Mouse (Mus musculus): Measurements from ENCODE around the gene Ptpa. TPM values are rescaled to one million over a fixed set of nuclear protein-coding genes. Genes with fewer than 3 reads are reported as not detected.

Ptpa gene
- total RNA-seq, 1 experiment from 2014 or later = 23.0 TPM

- ATAC-seq (replicated peaks; ENCODE audit: insufficient number of reproducible peaks, low FRiP score, low TSS enrichment, poor library complexity, severe bottlenecking) = peak; percentile 60
These were observed 58.2 kb downstream of the Ptpa start, which contains the start of gene Ier5l for GRCm38 (mm10) chr2:30474039-30474438. Ier5l (minus strand) TSS chr2:30474219.

- ATAC-seq (replicated peaks; ENCODE audit: insufficient number of reproducible peaks, low FRiP score, low TSS enrichment, poor library complexity, severe bottlenecking) = no peak
These were observed 58.9 kb downstream of the Ptpa start for GRCm38 (mm10) chr2:30474776-30475175.

- no peak for ATAC-seq (replicated peaks; ENCODE audit: insufficient number of reproducible peaks, low FRiP score, low TSS enrichment, poor library complexity, severe bottlenecking)
These were observed 59.6 kb downstream of the Ptpa start for GRCm38 (mm10) chr2:30475457-30475856.

- no peak for ATAC-seq (replicated peaks; ENCODE audit: insufficient number of reproducible peaks, low FRiP score, low TSS enrichment, poor library complexity, severe bottlenecking)
These were observed 60.4 kb downstream of the Ptpa start for GRCm38 (mm10) chr2:30476241-30476640.

GRCm38 (mm10) chr2:30478526-30478925, 62.7 kb downstream of the Ptpa start:
- ATAC-seq (replicated peaks; ENCODE audit: insufficient number of reproducible peaks, low FRiP score, low TSS enrichment, poor library complexity, severe bottlenecking) = no peak

- no peak for ATAC-seq (replicated peaks; ENCODE audit: insufficient number of reproducible peaks, low FRiP score, low TSS enrichment, poor library complexity, severe bottlenecking)
These were observed 71.8 kb downstream of the Ptpa start for GRCm38 (mm10) chr2:30487597-30487996.

GRCm38 (mm10) chr2:30490384-30490783, 74.5 kb downstream of the Ptpa start:
- no peak for ATAC-seq (replicated peaks; ENCODE audit: insufficient number of reproducible peaks, low FRiP score, low TSS enrichment, poor library complexity, severe bottlenecking)

- ATAC-seq (replicated peaks; ENCODE audit: insufficient number of reproducible peaks, low FRiP score, low TSS enrichment, poor library complexity, severe bottlenecking) = no peak
These were observed 79.4 kb downstream of the Ptpa start for GRCm38 (mm10) chr2:30495000-30495908.

GRCm38 (mm10) chr2:30495909-30496861, 80.3 kb downstream of the Ptpa start:
- peak; percentile 76 for ATAC-seq (replicated peaks; ENCODE audit: insufficient number of reproducible peaks, low FRiP score, low TSS enrichment, poor library complexity, severe bottlenecking)

Other genes with a start within 250 kb of the Ptpa start
- 2.9 to 7.7 TPM (median 3.3 TPM) in 3 replicates for gene Endog, start 244.5 kb upstream of the Ptpa start, total RNA-seq (2017)
- 5.2 to 12.6 TPM (median 8.4 TPM) in 3 replicates for gene Spout1, start 237.6 kb upstream of the Ptpa start, total RNA-seq (2017)
- 1.2 to 4.5 TPM (median 2.9 TPM) in 3 replicates for gene Kyat1, start 210.2 kb upstream of the Ptpa start, total RNA-seq (2017)
- gene Lrrc8a, start 178.3 kb upstream of the Ptpa start, total RNA-seq (2017) = 8.1 to 13.5 TPM (median 9.8 TPM) in 3 replicates
- gene Gm28035, start 175.5 kb upstream of the Ptpa start, total RNA-seq (2017) = 1.8 to 2.0 TPM in 2 of 3 replicates, not detected in the other
- 1.2 to 4.2 TPM (median 1.2 TPM) in 3 replicates for gene Phyhd1, start 149.8 kb upstream of the Ptpa start, total RNA-seq (2017)
- not detected in 3 replicates for gene Gm28038, start 135.0 kb upstream of the Ptpa start, total RNA-seq (2017)
- 9.3 to 14.3 TPM (median 11.0 TPM) in 3 replicates for gene Dolk, start 129.7 kb upstream of the Ptpa start, total RNA-seq (2017)
- gene Nup188, start 129.6 kb upstream of the Ptpa start, total RNA-seq (2017) = 13.8 to 16.5 TPM (median 16.0 TPM) in 3 replicates
- gene Sh3glb2, start 56.7 kb upstream of the Ptpa start, total RNA-seq (2017) = 34.7 to 65.9 TPM (median 40.3 TPM) in 3 replicates
- gene Miga2, start 51.8 kb upstream of the Ptpa start, total RNA-seq (2017) = 6.9 to 14.1 TPM in 2 of 3 replicates, not detected in the other
- 11.3 to 25.4 TPM (median 19.3 TPM) in 3 replicates for gene Dolpp1, start 23.8 kb upstream of the Ptpa start, total RNA-seq (2017)
- 5.1 to 16.4 TPM (median 6.8 TPM) in 3 replicates for gene Crat, start 226 bp upstream of the Ptpa start, total RNA-seq (2017)
- 0.29 to 1.8 TPM (median 1.7 TPM) in 3 replicates for gene Ier5l, start 58.2 kb downstream of the Ptpa start, total RNA-seq (2017)
- 4.5 to 7.0 TPM in 2 of 3 replicates, not detected in the other for gene Cstad, start 179.0 kb downstream of the Ptpa start, total RNA-seq (2017)